Mouse (Mus musculus) right cerebral cortex, postnatal 14 days (tissue): Measurements from ENCODE around the gene 0610009B22Rik.
"Not testable (repeated sequence)": the region's sequence is repeated elsewhere in the genome, so short reads cannot be mapped to it uniquely, and the experiment has no call there.

ENCODE experiments used
- DNase-seq: peaks from one replicate; pipeline ENCODE4 v3.0.0; 2022

Gene 0610009B22Rik

GRCm38 (mm10) chr11:51688330-51689328 lies at the start of gene 0610009B22Rik:
0610009B22Rik (minus strand) TSS chr11:51688874.
- DNase-seq: peak; percentile 100

GRCm38 (mm10) chr11:51734218-51734617 lies 45.5 kb upstream of the 0610009B22Rik start:
- DNase-seq: not testable (repeated sequence)

- no peak for DNase-seq
Measured at GRCm38 (mm10) chr11:51732883-51733282, 44.2 kb upstream of the 0610009B22Rik start.

GRCm38 (mm10) chr11:51721066-51721465 lies 32.4 kb upstream of the 0610009B22Rik start:
- DNase-seq: no peak

DNA sequence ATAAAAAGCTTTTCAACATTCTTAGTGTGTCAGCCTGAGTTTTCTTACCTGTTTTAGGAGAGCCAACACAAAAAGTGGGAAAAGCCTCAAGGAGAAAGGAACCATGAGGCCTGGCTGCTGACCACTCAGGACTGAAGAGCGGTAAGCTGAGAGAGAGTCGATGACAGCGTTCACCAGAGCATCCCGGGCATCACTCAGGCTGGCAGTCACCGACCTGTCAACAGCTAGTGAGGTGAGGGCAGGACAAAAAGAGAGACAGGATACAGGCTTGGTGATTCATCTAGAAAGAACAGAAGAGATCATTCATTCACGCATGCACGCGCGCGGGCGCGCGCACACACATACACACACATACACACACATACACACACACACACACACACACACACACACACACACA lies 18.4 kb upstream of the 0610009B22Rik start:
- DNase-seq: no peak

- DNase-seq: no peak
Measured at GRCm38 (mm10) chr11:51706451-51706850, 17.8 kb upstream of the 0610009B22Rik start.

DNA sequence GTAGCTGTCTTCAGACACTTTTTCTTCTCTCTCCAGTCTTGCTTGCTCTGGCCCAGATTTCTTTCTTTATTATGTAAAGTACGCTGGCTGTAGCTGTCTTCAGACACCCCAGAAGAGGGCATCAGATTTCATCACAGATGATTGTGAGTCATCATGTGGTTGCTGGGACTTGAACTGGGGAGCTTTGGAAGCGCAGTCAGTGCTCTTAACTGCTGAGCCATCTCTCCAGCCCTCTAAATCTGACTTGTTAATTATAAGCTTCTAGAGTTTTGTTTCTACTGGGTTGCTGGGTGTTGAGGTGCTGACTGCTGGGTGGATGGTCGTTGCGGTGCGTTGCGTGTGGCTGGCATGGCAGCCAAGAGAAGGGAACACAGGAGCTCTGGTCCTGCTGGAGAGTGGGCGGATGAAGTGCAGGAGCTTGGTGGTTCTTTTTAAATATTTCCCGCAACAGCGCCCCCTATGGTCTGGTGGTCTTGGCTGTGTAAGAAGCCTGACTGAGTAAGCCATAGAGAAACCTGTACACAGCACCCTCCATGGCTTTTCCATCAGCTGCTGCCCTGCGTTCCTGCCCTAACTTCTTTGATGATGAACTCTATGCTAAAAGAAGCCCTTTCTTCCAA lies 14.8 kb upstream of the 0610009B22Rik start:
- DNase-seq: peak; percentile 13

GRCm38 (mm10) chr11:51702831-51703230 lies 14.2 kb upstream of the 0610009B22Rik start:
- no peak for DNase-seq

DNA sequence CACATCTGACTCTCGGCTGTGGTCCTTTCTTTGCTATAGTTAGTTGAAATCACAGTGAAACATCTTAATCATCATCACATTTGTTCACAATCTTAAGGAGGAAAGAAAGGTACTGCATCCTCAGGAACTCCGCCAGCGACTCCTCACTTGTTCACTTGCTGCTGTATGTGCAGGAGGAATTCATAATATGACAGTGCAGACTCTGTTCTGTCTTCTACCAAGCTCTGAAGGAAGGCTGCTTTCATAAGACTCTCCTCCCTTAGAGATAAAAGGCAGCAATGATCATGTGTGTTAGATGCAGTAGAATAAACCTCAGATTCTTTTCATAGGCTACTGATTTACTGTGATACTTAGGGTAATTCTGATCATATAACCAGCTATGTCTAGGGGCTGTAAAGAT lies 6.3 kb upstream of the 0610009B22Rik start:
- no peak for DNase-seq

GRCm38 (mm10) chr11:51690597-51690996 lies 1.9 kb upstream of the 0610009B22Rik start:
- not testable (repeated sequence) for DNase-seq

GRCm38 (mm10) chr11:51689343-51689742 lies 669 bp upstream of the 0610009B22Rik start:
- no peak for DNase-seq

- DNase-seq: no peak
Measured at GRCm38 (mm10) chr11:51681976-51682374, 6.7 kb downstream of the 0610009B22Rik start.

GRCm38 (mm10) chr11:51681324-51681975 lies 7.2 kb downstream of the 0610009B22Rik start:
- peak; percentile 91 for DNase-seq

- DNase-seq: no peak
Measured at GRCm38 (mm10) chr11:51679466-51679865, 9.2 kb downstream of the 0610009B22Rik start.

- no peak for DNase-seq
Measured at GRCm38 (mm10) chr11:51677737-51678418, 10.8 kb downstream of the 0610009B22Rik start.

DNA sequence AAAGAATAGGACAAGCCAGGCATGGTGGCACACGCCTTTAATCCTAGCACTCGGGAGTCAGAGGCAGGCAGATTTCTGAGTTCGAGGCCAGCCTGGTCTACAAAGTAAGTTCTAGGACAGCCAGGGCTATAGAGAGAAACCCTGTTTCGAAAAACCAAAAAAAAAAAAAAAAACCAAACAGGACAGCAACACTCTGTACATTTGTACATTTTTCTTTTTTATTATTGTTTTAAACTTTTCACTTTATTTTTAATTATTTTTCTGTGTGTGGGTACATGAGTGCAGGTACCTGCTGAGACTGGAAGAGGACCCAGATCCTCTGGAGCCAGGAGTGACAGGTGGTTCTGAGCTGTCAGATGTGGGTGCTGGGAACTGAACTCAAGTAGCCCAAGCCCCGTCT lies 13.3 kb downstream of the 0610009B22Rik start:
- DNase-seq: no peak

GRCm38 (mm10) chr11:51673291-51673690 lies 15.4 kb downstream of the 0610009B22Rik start:
- no peak for DNase-seq

DNA sequence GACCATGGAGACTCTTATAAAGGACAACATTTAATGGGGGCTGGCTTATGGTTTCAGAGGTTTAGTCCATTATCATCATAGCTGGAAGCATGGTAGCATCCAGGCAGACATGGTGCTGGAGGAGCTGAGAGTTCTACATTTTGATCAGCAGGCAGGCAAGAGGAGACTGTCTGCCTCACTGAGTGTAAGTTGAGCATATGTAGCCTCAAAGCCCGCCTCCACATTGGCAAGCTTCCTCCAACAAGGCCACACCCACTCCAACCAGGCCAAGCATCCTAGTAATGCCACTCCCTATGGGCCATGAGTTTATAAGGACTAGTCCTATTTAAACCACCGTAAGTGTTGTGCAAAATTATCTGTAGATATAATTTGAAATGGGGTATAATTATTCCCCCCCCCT lies 17.3 kb downstream of the 0610009B22Rik start:
- no peak for DNase-seq

DNA sequence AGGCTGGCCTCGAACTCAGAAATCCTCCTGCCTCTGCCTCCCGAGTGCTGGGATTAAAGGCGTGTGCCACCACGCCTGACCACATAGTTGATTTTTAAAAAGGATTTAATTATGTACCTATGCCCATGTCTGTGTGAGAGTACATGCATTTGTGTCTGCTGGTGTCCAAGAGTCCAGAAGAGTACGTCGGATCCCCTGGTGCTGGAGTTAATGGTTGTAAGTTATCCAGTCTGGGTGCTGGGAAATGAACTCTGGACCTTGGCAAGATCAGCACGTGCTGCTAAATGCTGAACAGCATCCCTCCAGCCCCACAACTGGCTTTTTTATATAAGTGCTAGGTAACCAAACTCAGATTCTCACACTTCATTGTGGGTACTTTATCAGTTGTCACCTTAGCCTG lies 17.8 kb downstream of the 0610009B22Rik start:
- DNase-seq: no peak

GRCm38 (mm10) chr11:51664747-51665146 lies 23.9 kb downstream of the 0610009B22Rik start:
- DNase-seq: not testable (repeated sequence)

- DNase-seq: no peak
Measured at GRCm38 (mm10) chr11:51662632-51663031, 26.0 kb downstream of the 0610009B22Rik start.

DNA sequence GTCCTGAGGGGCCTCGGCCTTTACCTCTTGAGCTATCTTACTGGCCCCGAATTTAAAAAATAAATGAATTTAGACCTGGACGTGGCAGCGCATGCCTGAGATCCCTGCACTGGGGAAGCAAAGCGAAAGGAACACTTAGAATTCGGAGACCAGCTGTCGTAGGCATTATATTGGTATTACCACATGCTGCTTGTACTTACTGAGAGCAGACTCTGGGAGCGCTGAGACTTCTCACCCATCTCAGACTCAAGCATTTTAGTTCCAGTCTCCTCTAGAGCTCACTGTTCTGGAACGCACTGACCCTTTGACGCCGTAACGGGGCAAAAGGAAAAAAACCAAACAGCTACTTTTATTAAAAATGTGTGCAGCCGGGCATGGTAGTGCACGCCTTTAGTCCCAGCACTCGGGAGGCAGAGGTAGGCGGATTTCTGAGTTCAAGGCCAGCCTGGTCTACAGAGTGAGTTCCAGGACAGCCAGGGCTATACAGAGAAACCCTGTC lies 26.8 kb downstream of the 0610009B22Rik start:
- no peak for DNase-seq

GRCm38 (mm10) chr11:51658705-51659104 lies 30.0 kb downstream of the 0610009B22Rik start:
- DNase-seq: no peak
